Mouse (Mus musculus): ENCODE data around the gene Gm11115.

The Gm11115 gene

GRCm38 (mm10) chr5:88153999-88154398 lies at the start of gene Gm11115:
Gene Gm11115 (minus strand): TSS chr5:88154099.
- DNase-seq = no peak

DNA sequence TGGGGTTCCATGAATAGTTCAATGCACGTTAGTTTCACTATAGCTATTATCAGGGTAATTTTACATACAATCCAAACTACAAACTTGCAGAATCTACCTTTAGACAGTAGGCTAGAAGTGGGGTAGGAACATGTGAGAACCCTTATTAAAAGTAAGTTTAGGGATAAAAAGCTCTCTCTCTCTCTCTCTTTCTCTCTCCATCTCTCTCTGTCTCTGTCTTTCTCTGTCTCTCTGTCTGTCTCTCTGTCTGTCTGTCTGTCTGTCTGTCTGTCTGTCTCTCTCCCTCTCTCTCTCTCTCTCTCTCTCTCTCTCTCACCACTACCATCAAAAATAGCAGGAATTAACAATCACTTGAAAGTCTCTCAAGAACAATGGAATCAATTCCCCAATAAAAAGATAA lies 42.5 kb downstream of the Gm11115 start, which contains the start of gene Gm11116:
TSS of gene Gm11116 (minus strand) at position 101 of the 400 bp plus-strand sequence.
- no peak for DNase-seq

All from kidney, adult 8-10 months (tissue).